Mouse (Mus musculus): Measurements from ENCODE around the gene 4930469K13Rik. TPM values are rescaled to one million over a fixed set of nuclear protein-coding genes. Genes with fewer than 3 reads are reported as not detected.
A peak's percentile ranks its signal among the peaks of the same experiment; 100 is the strongest.

4930469K13Rik gene
- polyA plus RNA-seq, 1 experiment from 2014 or later = not detected

DNA sequence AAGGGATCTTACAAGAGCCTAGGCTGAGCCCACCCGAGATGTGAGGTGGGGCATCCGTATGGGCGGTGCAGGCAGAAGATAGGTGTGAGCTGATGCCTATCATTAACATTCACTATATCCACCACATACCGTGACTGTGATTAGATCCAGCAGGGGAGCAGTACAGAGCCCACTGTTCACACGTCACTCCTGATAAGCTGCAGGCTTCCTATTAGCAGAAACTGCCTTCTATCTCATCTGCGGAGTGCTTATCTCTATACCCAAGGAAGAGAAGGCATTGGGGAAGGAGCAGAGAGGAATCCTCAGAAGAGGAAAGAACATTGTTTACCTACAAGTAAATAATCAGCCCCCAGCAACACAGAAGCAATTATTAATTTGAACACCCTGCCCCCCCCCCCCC is 36.6 kb downstream of the 4930469K13Rik start:
- no peak overlapping the region for H3K27ac ChIP-seq
- WGBS (ENCODE audit: missing documents) = 93% methylated on average over 6 of the region's 6 CpGs
- H3K4me3 ChIP-seq (ENCODE audit: inconsistent target) = no peak overlapping the region
- H3K36me3 ChIP-seq (ENCODE audit: inconsistent target) = peaks cover 40% of the 10 kb centered on the region; the same call in 1 of the 2 replicates
- H3K79me2 ChIP-seq (ENCODE audit: inconsistent target) = peaks cover 83% of the 10 kb centered on the region

GRCm38 (mm10) chr11:34058960-34059359 is 39.4 kb downstream of the 4930469K13Rik start:
- H3K4me3 ChIP-seq (ENCODE audit: inconsistent target) = no peak overlapping the region
- WGBS (ENCODE audit: missing documents) = 91% methylated on average over 6 of the region's 6 CpGs
- H3K27ac ChIP-seq = no peak overlapping the region
- H3K36me3 ChIP-seq (ENCODE audit: inconsistent target) = peaks cover 61% of the 10 kb centered on the region; the same call in 1 of the 2 replicates
- peaks cover 88% of the 10 kb centered on the region for H3K79me2 ChIP-seq (ENCODE audit: inconsistent target)

- Histone ChIP-seq H3K4me3 (ENCODE audit: inconsistent target) (no peak overlapping the region), H3K79me2 (ENCODE audit: inconsistent target) (peaks cover 93% of the 10 kb centered on the region), H3K27ac (no peak overlapping the region), H3K36me3 (ENCODE audit: inconsistent target) (peaks cover 61% of the 10 kb centered on the region; the same call in 1 of the 2 replicates)
Observed at GRCm38 (mm10) chr11:34058332-34058731, 40.0 kb downstream of the 4930469K13Rik start.

DNA sequence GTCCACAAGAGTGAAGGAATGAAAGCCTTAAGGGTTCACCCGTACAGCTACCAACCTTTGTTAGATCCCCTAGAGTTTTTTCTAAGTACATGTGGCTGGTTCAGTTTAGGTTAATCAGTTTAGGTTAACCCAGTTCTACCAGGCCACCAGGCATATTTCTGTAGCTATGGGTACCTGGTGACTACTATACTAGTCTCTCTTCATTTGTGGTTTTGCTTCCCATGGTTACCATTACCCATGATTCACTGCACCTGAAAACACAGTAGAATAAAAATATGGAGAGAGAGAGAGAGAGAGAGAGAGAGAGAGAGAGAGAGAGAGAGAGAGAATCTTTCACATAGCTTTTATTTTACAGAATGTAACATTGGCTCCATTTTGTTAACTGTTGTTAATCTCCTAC is 41.6 kb downstream of the 4930469K13Rik start:
- WGBS (ENCODE audit: missing documents) = 100% methylated on average over 1 of the region's 1 CpGs
- H3K4me3 ChIP-seq (ENCODE audit: inconsistent target) = no peak overlapping the region
- H3K27ac ChIP-seq = no peak overlapping the region
- peaks cover 94% of the 10 kb centered on the region for H3K79me2 ChIP-seq (ENCODE audit: inconsistent target)
- peaks cover 62% of the 10 kb centered on the region for H3K36me3 ChIP-seq (ENCODE audit: inconsistent target)

DNA sequence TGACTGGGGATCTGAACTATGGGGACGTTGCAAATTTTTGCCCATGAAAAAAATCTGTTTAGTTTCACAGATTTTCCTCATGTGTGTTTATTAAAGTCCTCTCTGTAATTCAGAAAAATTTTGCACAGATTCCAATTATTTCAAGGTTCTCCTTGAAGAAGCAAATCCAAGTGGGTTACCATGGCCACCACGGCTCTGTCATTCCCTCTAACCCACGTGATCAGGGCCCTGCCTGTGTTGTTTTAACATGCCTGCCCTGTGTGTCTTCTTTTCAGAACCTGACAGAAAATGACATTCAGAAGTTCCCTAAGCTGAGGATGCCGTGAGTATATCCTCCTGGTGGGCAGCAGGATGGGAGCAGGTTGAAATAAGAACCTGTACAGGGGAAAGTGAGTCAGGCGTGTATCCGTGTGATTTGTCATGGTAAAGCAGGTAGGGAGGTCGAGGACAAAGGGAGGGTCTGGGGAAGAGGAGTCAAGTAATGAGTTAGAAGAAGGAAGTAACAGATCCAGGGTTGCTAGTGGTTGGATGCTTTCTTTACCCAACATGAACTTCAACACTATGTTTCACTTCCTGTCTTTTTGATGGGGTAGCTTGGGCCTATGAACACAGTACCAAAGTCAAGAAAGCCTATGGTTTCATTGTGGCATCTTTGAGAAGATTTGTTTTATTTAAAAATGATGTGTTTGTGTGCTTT is 44.2 kb downstream of the 4930469K13Rik start:
- H3K27ac ChIP-seq = peak overlapping the region; percentile 65
- 56% methylated on average over 7 of the region's 7 CpGs for WGBS (ENCODE audit: missing documents)
- peaks cover 94% of the 10 kb centered on the region for H3K79me2 ChIP-seq (ENCODE audit: inconsistent target)
- peaks cover 54% of the 10 kb centered on the region for H3K36me3 ChIP-seq (ENCODE audit: inconsistent target)
- no peak overlapping the region for H3K4me3 ChIP-seq (ENCODE audit: inconsistent target)

DNA sequence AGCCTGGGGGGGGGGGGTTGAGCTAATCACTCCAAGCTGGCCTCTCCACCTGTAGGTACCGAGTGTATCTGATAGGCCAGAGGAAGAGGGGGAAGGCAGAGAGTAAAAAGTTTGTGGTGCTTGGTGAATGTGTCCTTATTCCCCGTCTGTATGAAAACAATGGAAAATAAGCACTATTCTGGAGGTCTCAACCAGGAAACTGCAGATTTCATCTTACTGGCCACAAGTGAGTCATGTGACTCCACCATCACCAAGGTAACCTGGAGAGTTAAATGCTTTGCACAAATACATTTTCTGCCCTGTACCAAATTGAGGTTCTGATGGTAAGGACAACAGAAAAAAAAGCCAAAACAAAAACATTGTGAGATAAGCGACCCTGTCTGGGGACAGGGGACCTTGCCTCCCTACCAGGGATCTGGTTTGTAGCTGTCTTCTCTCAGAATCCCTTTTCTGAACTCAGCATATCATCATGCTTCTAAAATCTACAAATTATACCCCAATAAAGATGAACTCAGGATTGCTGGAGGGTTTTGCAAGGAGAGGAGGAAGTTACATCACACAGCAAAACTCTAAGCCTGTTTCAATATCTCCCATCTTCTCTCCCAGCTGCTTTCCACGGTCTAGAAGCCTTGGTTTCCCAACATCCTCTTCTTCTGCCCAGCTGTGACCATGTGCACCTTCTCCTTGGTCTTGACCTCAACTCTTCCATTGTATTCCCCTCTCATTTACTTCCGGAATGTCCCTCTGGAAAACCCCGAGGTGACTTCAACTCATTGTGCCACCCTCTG is 45.1 kb downstream of the 4930469K13Rik start:
- no peak overlapping the region for H3K4me3 ChIP-seq (ENCODE audit: inconsistent target)
- 53% methylated on average over 6 of the region's 6 CpGs for WGBS (ENCODE audit: missing documents)
- H3K36me3 ChIP-seq (ENCODE audit: inconsistent target) = peaks cover 50% of the 10 kb centered on the region
- peaks cover 94% of the 10 kb centered on the region for H3K79me2 ChIP-seq (ENCODE audit: inconsistent target)
- peak overlapping the region; percentile 65 for H3K27ac ChIP-seq

DNA sequence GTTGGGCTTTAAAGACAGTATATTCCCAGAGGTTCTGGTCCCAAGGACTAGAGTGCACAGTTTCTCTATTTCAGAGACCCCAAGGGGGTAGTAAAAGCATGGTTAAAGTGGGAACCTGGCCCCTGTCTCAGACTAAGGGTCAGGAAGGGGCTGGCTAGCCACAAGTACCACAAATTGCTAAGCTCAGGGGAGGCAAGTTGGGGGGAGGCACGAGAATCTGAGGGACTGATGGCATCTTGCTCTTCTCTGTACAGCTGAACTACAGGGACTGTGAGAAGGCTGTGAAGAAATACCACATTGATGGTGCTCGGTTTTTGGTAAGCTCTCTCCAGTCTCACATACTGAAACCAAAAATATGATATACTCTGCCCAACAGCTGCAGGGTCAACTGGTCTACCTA is 47.7 kb downstream of the 4930469K13Rik start:
- Histone ChIP-seq H3K36me3 (ENCODE audit: inconsistent target) (peaks cover 28% of the 10 kb centered on the region), H3K4me3 (ENCODE audit: inconsistent target) (no peak overlapping the region), H3K27ac (0 out of 2 replicates have a peak overlapping the region, but pooled peaks have one; percentile 7), H3K79me2 (ENCODE audit: inconsistent target) (peaks cover 82% of the 10 kb centered on the region)
- 0% methylated on average over 2 of the region's 2 CpGs for WGBS (ENCODE audit: missing documents)

- Histone ChIP-seq H3K4me3 (ENCODE audit: inconsistent target) (no peak overlapping the region; the same call in 1 of the 2 replicates), H3K36me3 (ENCODE audit: inconsistent target) (peaks cover 22% of the 10 kb centered on the region), H3K79me2 (ENCODE audit: inconsistent target) (peaks cover 76% of the 10 kb centered on the region), H3K27ac (no peak overlapping the region)
- WGBS (ENCODE audit: missing documents) = 40% methylated on average over 1 of the region's 1 CpGs
Observed at GRCm38 (mm10) chr11:34050063-34050462, 48.3 kb downstream of the 4930469K13Rik start.

DNA sequence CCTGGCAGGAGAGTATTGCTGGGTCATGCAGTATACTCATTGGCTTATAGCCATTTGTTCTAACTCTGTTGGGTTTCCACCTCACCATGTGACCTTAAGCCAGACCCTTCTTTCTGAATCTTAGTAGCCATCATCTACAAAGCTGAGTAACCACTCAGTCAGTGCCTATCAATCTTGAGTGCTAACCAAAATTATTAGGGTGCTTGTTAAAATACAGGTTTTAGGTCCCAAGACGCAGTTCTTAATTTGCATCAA is 49.3 kb downstream of the 4930469K13Rik start:
- Histone ChIP-seq H3K79me2 (ENCODE audit: inconsistent target) (peaks cover 66% of the 10 kb centered on the region), H3K4me3 (ENCODE audit: inconsistent target) (peak overlapping the region; percentile 81), H3K27ac (peak overlapping the region; percentile 96), H3K36me3 (ENCODE audit: inconsistent target) (peaks cover 18% of the 10 kb centered on the region)
- WGBS (ENCODE audit: missing documents) = 100% methylated on average over 1 of the region's 1 CpGs

DNA sequence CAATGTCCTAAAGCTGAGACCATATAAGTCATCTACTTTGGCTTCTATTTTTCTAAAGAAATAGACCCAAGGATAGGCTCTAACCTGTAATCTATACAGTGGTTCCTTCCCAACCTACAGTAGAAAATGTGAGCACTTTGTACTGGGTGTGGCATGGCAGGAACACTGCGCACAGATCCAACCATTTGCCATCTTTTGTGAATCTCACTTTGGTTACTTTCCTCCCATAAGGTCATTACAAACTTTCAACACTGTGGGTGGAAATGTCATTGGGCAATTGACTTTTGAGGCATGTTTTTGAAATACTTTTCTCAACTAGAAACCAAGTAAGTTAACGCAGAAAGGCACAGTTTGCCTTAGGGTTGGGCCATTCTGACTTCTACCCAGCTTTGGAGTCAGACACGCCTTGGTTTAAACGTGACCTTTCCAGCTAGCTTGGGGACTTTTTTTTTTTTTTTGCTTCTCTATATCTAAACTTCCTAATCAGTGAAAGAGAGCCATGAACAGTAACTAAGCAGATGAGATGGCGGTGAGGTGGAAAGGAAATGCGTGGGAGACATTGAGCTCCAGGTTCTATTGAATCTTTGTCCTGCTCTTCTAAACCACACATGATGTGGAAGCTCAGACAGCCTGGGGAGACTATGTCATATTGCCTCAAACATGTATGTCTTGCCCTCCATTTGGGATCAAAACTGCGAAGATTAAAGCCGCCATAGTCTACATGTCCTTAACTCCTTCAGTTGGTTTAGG is 49.8 kb downstream of the 4930469K13Rik start:
- 33% methylated on average over 8 of the region's 8 CpGs for WGBS (ENCODE audit: missing documents)
- Histone ChIP-seq H3K4me3 (ENCODE audit: inconsistent target) (peak overlapping the region; percentile 81), H3K27ac (peak overlapping the region; percentile 96), H3K79me2 (ENCODE audit: inconsistent target) (peaks cover 61% of the 10 kb centered on the region), H3K36me3 (ENCODE audit: inconsistent target) (peaks cover 18% of the 10 kb centered on the region)

- Histone ChIP-seq H3K27ac (peak overlapping the region; percentile 96), H3K79me2 (ENCODE audit: inconsistent target) (peaks cover 57% of the 10 kb centered on the region), H3K4me3 (ENCODE audit: inconsistent target) (peak overlapping the region; percentile 81), H3K36me3 (ENCODE audit: inconsistent target) (peaks cover 17% of the 10 kb centered on the region)
- WGBS (ENCODE audit: missing documents) = 2% methylated on average over 5 of the region's 5 CpGs
Observed at GRCm38 (mm10) chr11:34047542-34047937, 50.8 kb downstream of the 4930469K13Rik start.

GRCm38 (mm10) chr11:34046767-34047541 is 51.4 kb downstream of the 4930469K13Rik start, which contains the start of gene Lcp2:
Gene Lcp2, plus strand, starts transcription at chr11:34046920.
- 2% methylated on average over 5 of the region's 6 CpGs for WGBS (ENCODE audit: missing documents)
- Histone ChIP-seq H3K36me3 (ENCODE audit: inconsistent target) (peaks cover 11% of the 10 kb centered on the region), H3K79me2 (ENCODE audit: inconsistent target) (peaks cover 51% of the 10 kb centered on the region), H3K27ac (peak within 1 kb of the TSS; percentile 96), H3K4me3 (ENCODE audit: inconsistent target) (peak within 1 kb of the TSS; percentile 81)

DNA sequence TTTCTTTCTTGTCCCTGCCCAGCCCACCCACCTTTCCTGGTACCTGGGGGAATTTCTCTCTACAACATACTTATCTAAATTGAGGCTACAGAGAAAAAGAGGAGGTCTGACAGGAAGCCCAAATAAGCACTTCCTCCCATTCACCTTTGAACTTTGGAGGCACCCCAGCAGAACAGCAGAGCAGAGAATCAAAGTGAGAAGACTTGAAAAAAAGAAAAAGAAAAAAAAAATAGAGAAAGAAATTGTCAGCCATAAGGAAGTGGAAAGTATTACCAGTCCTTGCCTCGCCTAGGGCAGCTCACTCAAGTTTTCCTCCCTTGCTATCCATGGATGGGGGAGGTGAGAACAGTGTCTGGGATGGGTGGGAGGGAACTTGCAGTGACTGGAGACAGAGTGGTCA is 55.5 kb downstream of the 4930469K13Rik start:
- no peaks in the 10 kb centered on the region for H3K36me3 ChIP-seq (ENCODE audit: inconsistent target)
- no peak overlapping the region for H3K4me3 ChIP-seq (ENCODE audit: inconsistent target)
- H3K79me2 ChIP-seq (ENCODE audit: inconsistent target) = peaks cover 9% of the 10 kb centered on the region
- H3K27ac ChIP-seq = no peak overlapping the region
- no CpG with 5 or more reads among the region's 1 CpGs for WGBS (ENCODE audit: missing documents)

DNA sequence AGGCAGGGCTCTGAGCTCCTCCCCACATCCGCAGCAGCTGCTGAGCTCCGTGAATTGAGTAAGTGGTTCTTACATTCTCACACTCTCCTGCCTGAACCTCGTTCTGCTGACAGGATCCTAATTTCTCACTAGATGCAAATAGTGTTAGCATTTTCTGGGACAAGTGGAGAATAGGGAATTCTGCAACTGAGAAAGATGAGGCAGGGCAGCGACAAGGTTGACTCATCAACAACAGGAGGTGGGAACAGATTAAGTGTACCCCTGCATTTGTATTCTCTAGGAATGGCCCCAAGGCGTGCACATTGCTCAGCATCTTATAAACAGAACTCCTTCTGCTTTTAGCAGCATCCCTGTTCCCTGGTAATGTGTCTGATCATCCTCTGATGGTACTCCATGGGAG is 58.3 kb downstream of the 4930469K13Rik start:
- Histone ChIP-seq H3K79me2 (ENCODE audit: inconsistent target) (no peaks in the 10 kb centered on the region), H3K4me3 (ENCODE audit: inconsistent target) (no peak overlapping the region), H3K36me3 (ENCODE audit: inconsistent target) (no peaks in the 10 kb centered on the region), H3K27ac (no peak overlapping the region)
- 96% methylated on average over 5 of the region's 5 CpGs for WGBS (ENCODE audit: missing documents)

Data from macrophage (primary cell).